Mouse (Mus musculus) midbrain, embryonic 11.5 days (tissue): Measurements from ENCODE around the gene Etnk2. TPM values are rescaled to one million over a fixed set of nuclear protein-coding genes. Genes with fewer than 3 reads are reported as not detected.

ENCODE experiments used
- ATAC-seq: fragments of 200-750 bp; cut with Nextera tagmentation; 2 replicates; pipeline ENCODE4 v1.8.0; 2017; ENCODE audit warnings: moderate TSS enrichment, moderate library complexity; ENCODE audit not compliant: low FRiP score
- DNase-seq: peaks from one replicate; pipeline ENCODE4 v3.0.0; 2015; ENCODE audit warnings: low spot score; ENCODE audit errors: missing footprints
- H3K27ac ChIP-seq: fragments of 300-500 bp; sonication (generic); 2 replicates; pipeline ENCODE4 v1.5.1; 2014; ENCODE audit warnings: low read depth, low read length
- H3K27me3 ChIP-seq: fragments of 300-500 bp; sonication (generic); 2 replicates; pipeline ENCODE4 v1.6.1; 2014; ENCODE audit warnings: mild to moderate bottlenecking, low read length, moderate library complexity, mixed read lengths; ENCODE audit not compliant: control insufficient read depth, insufficient read depth
- H3K36me3 ChIP-seq: fragments of 300-500 bp; sonication (generic); 2 replicates; pipeline ENCODE4 v1.6.1; 2014; ENCODE audit warnings: mild to moderate bottlenecking, low read length, moderate library complexity, mixed read lengths; ENCODE audit not compliant: control insufficient read depth, insufficient read depth
- H3K4me1 ChIP-seq: fragments of 300-500 bp; sonication (generic); 2 replicates; pipeline ENCODE4 v1.6.1; 2014; ENCODE audit warnings: low read length; ENCODE audit not compliant: control insufficient read depth, insufficient read depth
- H3K4me2 ChIP-seq: fragments of 300-500 bp; sonication (generic); 2 replicates; pipeline ENCODE4 v1.6.1; 2014; ENCODE audit warnings: mild to moderate bottlenecking, moderate library complexity
- H3K4me3 ChIP-seq: fragments of 300-500 bp; sonication (generic); 2 replicates; pipeline ENCODE4 v1.5.1; 2014; ENCODE audit warnings: low read depth, low read length
- H3K9ac ChIP-seq: fragments of 300-500 bp; sonication (generic); 2 replicates; pipeline ENCODE4 v1.6.1; 2014; ENCODE audit warnings: low read length
- H3K9me3 ChIP-seq: fragments of 300-500 bp; sonication (generic); 2 replicates; pipeline ENCODE4 v1.6.1; 2016; ENCODE audit warnings: low read length; ENCODE audit not compliant: control insufficient read depth
- WGBS: fragments of 180-500 bp; shearing (Covaris S2); extraction: QIAGEN DNeasy Blood & Tissue Kit; methylation state at CpG from one replicate; pipeline ENCODE4 v1.1.7; 2014; 5-methylcytosine and 5-hydroxymethylcytosine counted together
- polyA plus RNA-seq: library from polyadenylated mRNA; unstranded; fragments of >200 nt; fragmentation: Nextera tagmentation; extraction: Ambion mirVana; gene quantifications from 2 replicates; pipeline ENCODE4 v1.2.1, GENCODE M21; 2014

The Etnk2 gene
- polyA plus RNA-seq, 1 experiment from 2014 or later: 2.5 TPM

- H3K36me3 ChIP-seq: no peaks in the 10 kb centered on the region
- no peak for ATAC-seq
- no peak overlapping the region for H3K9ac ChIP-seq
- peaks cover 11% of the 10 kb centered on the region for H3K4me1 ChIP-seq
- no peak overlapping the region for H3K27ac ChIP-seq
- no peak for DNase-seq
- H3K9me3 ChIP-seq: no peaks in the 10 kb centered on the region
- 93% methylated on average over 5 of the region's 5 CpGs for WGBS
- H3K4me3 ChIP-seq: no peak overlapping the region
- no peak overlapping the region for H3K4me2 ChIP-seq
- H3K27me3 ChIP-seq: peaks cover 30% of the 10 kb centered on the region
Observed at GRCm38 (mm10) chr1:133362103-133362502, 1.3 kb upstream of the Etnk2 start.

DNA sequence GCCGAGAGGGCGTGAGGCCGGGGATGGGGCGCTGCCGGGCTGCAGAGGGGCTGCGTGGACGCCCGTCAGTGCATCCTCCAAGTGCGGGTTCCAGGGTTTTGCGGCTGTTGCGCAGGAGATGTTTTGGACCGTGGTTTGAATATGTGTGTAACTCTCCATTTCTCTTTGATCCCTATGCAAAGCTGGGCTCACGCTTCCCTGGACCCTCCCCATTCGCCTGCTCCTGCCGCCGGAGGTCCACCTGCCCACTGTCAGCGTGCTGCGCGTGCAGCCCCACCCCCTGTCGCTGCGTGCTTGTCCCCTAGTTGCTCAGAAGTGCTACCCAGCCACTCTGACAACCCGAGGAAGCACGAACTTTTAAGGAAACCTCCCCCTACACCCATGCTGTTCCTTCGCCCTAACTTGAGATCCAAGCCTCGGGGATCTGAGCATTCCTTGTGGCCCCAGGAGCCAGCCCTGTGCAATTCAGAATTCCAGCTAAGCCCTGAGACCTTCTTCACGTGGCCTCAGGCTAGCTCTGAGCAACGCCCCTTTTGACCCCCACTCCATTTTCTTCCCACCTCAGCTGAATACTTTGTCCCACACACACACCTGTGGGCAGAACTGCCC lies 754 bp downstream of the Etnk2 start:
- H3K27ac ChIP-seq: no peak overlapping the region
- WGBS: 1% methylated on average over 27 of the region's 27 CpGs
- peak overlapping the region; percentile 55 for H3K4me3 ChIP-seq
- no peaks in the 10 kb centered on the region for H3K9me3 ChIP-seq
- ATAC-seq: peak; percentile 23
- H3K27me3 ChIP-seq: peaks cover 30% of the 10 kb centered on the region
- H3K36me3 ChIP-seq: no peaks in the 10 kb centered on the region
- peak overlapping the region; percentile 88 for H3K4me2 ChIP-seq
- no peak for DNase-seq
- peaks cover 22% of the 10 kb centered on the region for H3K4me1 ChIP-seq
- peak overlapping the region; percentile 60 for H3K9ac ChIP-seq

DNA sequence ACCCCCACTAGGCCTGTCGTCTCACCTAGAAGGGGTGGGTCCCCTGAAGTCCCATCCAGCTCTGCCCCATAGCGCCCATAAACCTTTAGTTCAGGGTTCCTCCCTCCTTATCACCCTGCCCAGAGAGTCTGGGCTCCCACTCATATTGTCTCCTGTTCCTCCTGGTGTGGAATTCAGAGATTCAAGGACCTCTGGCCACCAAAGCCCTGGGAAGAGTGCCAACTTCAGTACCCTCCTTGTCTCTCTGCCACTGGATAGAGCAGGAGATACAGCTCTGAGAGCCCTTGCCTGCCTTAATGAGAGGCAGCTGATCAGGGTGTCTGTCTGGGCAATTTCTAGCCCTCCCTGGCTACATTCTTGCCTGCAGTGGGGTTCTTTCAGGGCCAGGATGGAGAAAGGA lies 1.5 kb downstream of the Etnk2 start:
- H3K4me2 ChIP-seq: no peak overlapping the region
- H3K27ac ChIP-seq: no peak overlapping the region
- WGBS: 35% methylated on average over 2 of the region's 2 CpGs
- no peak overlapping the region for H3K9ac ChIP-seq
- H3K27me3 ChIP-seq: peaks cover 30% of the 10 kb centered on the region
- DNase-seq (no peak), ATAC-seq (no peak)
- peaks cover 22% of the 10 kb centered on the region for H3K4me1 ChIP-seq
- H3K9me3 ChIP-seq: no peaks in the 10 kb centered on the region
- no peaks in the 10 kb centered on the region for H3K36me3 ChIP-seq
- H3K4me3 ChIP-seq: no peak overlapping the region

GRCm38 (mm10) chr1:133366951-133367605 lies 3.7 kb downstream of the Etnk2 start:
- Histone ChIP-seq H3K27ac (no peak overlapping the region), H3K36me3 (no peaks in the 10 kb centered on the region), H3K4me3 (no peak overlapping the region), H3K4me1 (peaks cover 22% of the 10 kb centered on the region), H3K9me3 (no peaks in the 10 kb centered on the region), H3K4me2 (no peak overlapping the region), H3K27me3 (peaks cover 30% of the 10 kb centered on the region), H3K9ac (no peak overlapping the region)
- DNase-seq (no peak), ATAC-seq (no peak)
- WGBS: 54% methylated on average over 10 of the region's 10 CpGs

DNA sequence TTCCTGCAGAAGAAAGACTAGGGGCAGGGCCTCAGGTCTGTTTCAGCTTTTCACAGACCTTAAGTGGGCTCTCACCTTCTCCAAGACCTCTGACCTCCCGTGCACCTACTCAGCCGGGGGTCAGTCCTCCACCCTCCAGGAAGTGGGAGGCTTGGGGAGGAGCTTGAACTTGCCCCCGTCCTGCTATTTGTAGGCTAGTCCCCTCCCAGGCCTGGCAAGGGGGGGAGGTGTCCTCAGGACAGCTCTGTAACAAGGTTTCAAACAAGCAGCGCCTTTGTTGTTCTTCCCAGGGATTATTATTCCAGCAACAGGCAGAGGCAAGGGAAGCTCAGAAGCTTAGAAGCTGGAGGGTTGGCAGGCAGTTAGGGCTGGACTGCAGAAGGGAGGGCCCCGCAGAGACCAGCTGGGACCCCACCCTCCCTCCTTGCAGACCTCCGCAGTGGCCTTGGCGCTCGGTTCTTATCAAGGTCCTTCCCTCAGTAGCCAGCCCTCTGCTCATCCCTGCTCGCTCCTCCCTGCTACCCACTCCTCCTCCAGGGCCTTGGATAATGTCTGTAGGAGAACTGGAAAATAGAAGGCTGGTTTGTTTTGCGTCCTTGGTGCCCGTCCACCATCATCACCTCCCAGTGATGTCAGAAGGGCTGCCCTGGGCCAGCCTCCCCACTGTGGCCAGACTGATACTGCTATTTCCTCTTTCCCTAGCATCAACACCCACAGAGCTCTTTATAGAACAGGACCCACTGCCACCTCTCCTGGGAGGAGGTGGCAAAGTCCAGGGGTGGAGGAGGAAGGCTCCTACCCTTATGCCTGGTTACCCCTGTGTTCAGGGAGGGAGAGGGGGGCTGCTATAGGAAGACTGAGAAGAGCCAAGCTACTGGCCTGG lies 4.5 kb downstream of the Etnk2 start:
- ATAC-seq (no peak), DNase-seq (no peak)
- no peak overlapping the region for H3K9ac ChIP-seq
- no peak overlapping the region for H3K4me2 ChIP-seq
- WGBS: 8% methylated on average over 11 of the region's 11 CpGs
- peaks cover 25% of the 10 kb centered on the region for H3K4me1 ChIP-seq
- no peaks in the 10 kb centered on the region for H3K9me3 ChIP-seq
- no peak overlapping the region for H3K27ac ChIP-seq
- no peaks in the 10 kb centered on the region for H3K36me3 ChIP-seq
- peaks cover 30% of the 10 kb centered on the region for H3K27me3 ChIP-seq
- H3K4me3 ChIP-seq: no peak overlapping the region

DNA sequence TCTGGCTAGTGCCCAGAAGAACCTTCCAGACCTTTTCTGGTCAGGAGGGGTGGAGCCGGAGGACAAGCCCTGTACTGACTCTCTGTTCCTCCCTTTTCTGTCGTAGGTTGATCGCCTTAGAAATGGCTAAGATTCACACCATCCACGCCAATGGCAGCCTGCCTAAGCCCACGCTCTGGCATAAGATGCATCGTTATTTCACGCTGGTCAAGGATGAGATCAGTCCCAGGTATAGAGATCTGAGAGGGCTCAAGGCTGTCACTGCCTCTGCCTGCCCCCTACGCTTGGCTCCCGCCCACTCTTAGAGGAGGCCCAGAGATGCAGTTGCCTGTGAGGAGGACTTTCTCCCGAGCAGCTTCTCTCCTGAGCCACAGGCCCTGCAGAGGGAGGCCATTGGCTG lies 5.3 kb downstream of the Etnk2 start:
- Histone ChIP-seq H3K36me3 (no peaks in the 10 kb centered on the region), H3K4me2 (no peak overlapping the region), H3K4me1 (peaks cover 24% of the 10 kb centered on the region), H3K27ac (no peak overlapping the region), H3K27me3 (peaks cover 28% of the 10 kb centered on the region), H3K4me3 (no peak overlapping the region), H3K9me3 (no peaks in the 10 kb centered on the region), H3K9ac (no peak overlapping the region)
- 60% methylated on average over 10 of the region's 10 CpGs for WGBS
- ATAC-seq: no peak
- DNase-seq: no peak

GRCm38 (mm10) chr1:133370352-133370751 lies 7.0 kb downstream of the Etnk2 start:
- no peaks in the 10 kb centered on the region for H3K36me3 ChIP-seq
- H3K4me3 ChIP-seq: no peak overlapping the region
- 83% methylated on average over 4 of the region's 4 CpGs for WGBS
- H3K9me3 ChIP-seq: no peaks in the 10 kb centered on the region
- H3K27me3 ChIP-seq: peaks cover 11% of the 10 kb centered on the region
- DNase-seq (no peak), ATAC-seq (no peak)
- H3K4me1 ChIP-seq: peaks cover 18% of the 10 kb centered on the region
- H3K9ac ChIP-seq: no peak overlapping the region
- no peak overlapping the region for H3K27ac ChIP-seq
- no peak overlapping the region for H3K4me2 ChIP-seq

GRCm38 (mm10) chr1:133371431-133371830 lies 8.1 kb downstream of the Etnk2 start:
- WGBS: 91% methylated on average over 6 of the region's 6 CpGs
- H3K4me2 ChIP-seq: no peak overlapping the region
- DNase-seq (no peak), ATAC-seq (no peak)
- peaks cover 18% of the 10 kb centered on the region for H3K4me1 ChIP-seq
- H3K27me3 ChIP-seq: peaks cover 2% of the 10 kb centered on the region; the same call in 1 of the 2 replicates
- H3K9me3 ChIP-seq: no peaks in the 10 kb centered on the region
- no peak overlapping the region for H3K9ac ChIP-seq
- no peak overlapping the region for H3K4me3 ChIP-seq
- H3K36me3 ChIP-seq: no peaks in the 10 kb centered on the region
- H3K27ac ChIP-seq: no peak overlapping the region

DNA sequence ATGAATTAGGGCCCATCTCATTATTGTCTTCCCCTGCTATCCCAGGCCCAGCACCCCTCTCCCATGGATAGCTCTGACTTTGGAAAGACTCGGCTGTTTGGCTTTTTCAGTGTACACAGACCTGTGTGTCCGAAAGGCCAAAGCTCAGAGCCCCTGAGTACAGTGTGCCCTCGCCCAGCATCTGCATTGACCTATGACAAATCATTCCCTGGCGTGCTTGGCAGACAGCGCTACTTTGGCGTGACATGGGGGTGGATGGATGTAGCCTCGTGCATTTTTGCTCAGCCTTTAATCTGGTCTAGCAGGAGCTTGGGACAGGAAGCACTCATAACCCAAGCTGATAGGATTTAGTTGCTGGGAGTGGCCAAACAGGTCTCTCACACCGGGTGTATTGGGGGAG lies 8.7 kb downstream of the Etnk2 start:
- H3K9ac ChIP-seq: no peak overlapping the region
- H3K36me3 ChIP-seq: no peaks in the 10 kb centered on the region
- no peak overlapping the region for H3K4me3 ChIP-seq
- peaks cover 18% of the 10 kb centered on the region for H3K4me1 ChIP-seq
- H3K4me2 ChIP-seq: no peak overlapping the region
- DNase-seq: no peak
- 71% methylated on average over 8 of the region's 8 CpGs for WGBS
- no peaks in the 10 kb centered on the region for H3K9me3 ChIP-seq
- ATAC-seq: no peak
- H3K27ac ChIP-seq: no peak overlapping the region
- no peaks in the 10 kb centered on the region for H3K27me3 ChIP-seq
